Mouse (Mus musculus): ENCODE data around the gene St6galnac3. TPM values are rescaled to one million over a fixed set of nuclear protein-coding genes. Genes with fewer than 3 reads are reported as not detected.

The St6galnac3 gene
- total and polyA plus RNA-seq, 3 experiments: 0.08 to 1.1 (median 0.38) TPM

DNA sequence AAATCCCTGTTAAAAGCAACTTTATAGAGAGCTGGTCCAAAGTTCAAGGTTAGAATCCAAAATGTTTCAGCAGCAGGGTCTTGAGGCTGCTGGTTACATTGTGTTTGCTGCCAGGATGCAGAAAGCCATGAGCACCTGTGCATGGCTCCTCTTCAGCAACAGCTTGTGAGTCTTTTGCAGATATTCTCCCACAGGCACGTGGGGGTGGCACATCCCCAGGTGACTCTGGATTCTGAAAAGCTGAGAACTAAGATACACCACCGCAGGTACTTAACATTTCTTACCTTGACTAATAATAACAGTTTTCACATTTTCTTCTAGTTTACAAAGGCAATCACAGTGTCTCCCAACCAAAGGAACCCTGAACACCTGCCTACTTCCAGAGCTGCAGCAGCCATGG is 387.8 kb downstream of the St6galnac3 start:
- Histone ChIP-seq H3K79me2 (replicated peaks; ENCODE audit: control insufficient read depth, extremely low read depth, insufficient read depth, poor library complexity, severe bottlenecking) (no peaks in the 10 kb centered on the region), H3K4me2 (ENCODE audit: insufficient read depth, low read depth, poor library complexity, severe bottlenecking) (no peak overlapping the region), H3K4me3 (replicated peaks in 1 of 3; ENCODE audit: low read depth in 2 of 3, low read length in 2 of 3, poor library complexity in 1 of 3) (no peak overlapping the region), H3K9ac (ENCODE audit: insufficient read depth, low read depth) (no peak overlapping the region), H3K4me1 (ENCODE audit: control insufficient read depth in 1 of 2, insufficient read depth in 2 of 2) (no peaks in the 10 kb centered on the region), H3K9me3 (replicated peaks; ENCODE audit: low read length) (no peaks in the 10 kb centered on the region), H3K36me3 (replicated peaks in 1 of 2; ENCODE audit: control insufficient read depth in 1 of 2, insufficient read depth in 1 of 2, low read length in 1 of 2) (no peaks in the 10 kb centered on the region), H3K27me3 (replicated peaks) (no peaks in the 10 kb centered on the region), H3K27ac (ENCODE audit: insufficient read depth, low read depth) (no peak overlapping the region)
- no peak for TF ChIP-seq UBTF (IDR thresholded peaks at IDR 0.05; ENCODE audit: low read depth, low read length)
- TF ChIP-seq MAX (IDR thresholded peaks at IDR 0.05; ENCODE audit: low read length): no peak
- TF ChIP-seq POLR2A (IDR thresholded peaks at IDR 0.05; ENCODE audit: low read depth, low read length): no peak
- TF ChIP-seq KAT2A (IDR thresholded peaks at IDR 0.05; ENCODE audit: insufficient replicate concordance, low read length): no peak
- no peak for TF ChIP-seq SMC3 (IDR thresholded peaks at IDR 0.05; ENCODE audit: low read depth, low read length)
- no peak for TF ChIP-seq MEF2A (IDR thresholded peaks at IDR 0.05; ENCODE audit: borderline replicate concordance, low read depth, low read length)
- TF ChIP-seq RAD21 (IDR thresholded peaks at IDR 0.05; ENCODE audit: low read depth, low read length): no peak
- TF ChIP-seq TBP (conservative IDR thresholded peaks at IDR 0.05; ENCODE audit: low read depth, low read length): no peak
- no peak for TF ChIP-seq JUND (conservative IDR thresholded peaks at IDR 0.05; ENCODE audit: low read depth, low read length)
- TF ChIP-seq POLR2AphosphoS2 (IDR thresholded peaks at IDR 0.05; ENCODE audit: low read depth, low read length): no peak
- TF ChIP-seq ELF1 (IDR thresholded peaks at IDR 0.05; ENCODE audit: low read depth, low read length): no peak
- no peak for TF ChIP-seq EP300 (IDR thresholded peaks at IDR 0.05; ENCODE audit: low read length)
- no peak for TF ChIP-seq USF1 (IDR thresholded peaks at IDR 0.05; ENCODE audit: low read depth, low read length)
- no peak for TF ChIP-seq JUN (IDR thresholded peaks at IDR 0.05; ENCODE audit: insufficient read depth, low read depth, low read length)
- no peak for DNase-seq (ENCODE audit: extremely low read depth)
- in situ Hi-C loops (cut with MboI; ENCODE audit: low pct_ligation_motif_present, low pct_unique_long_range_greater_than_20kb, low sequenced_read_pairs) (no loop called here), dilution Hi-C loops (cut with MboI; ENCODE audit: extremely low pct_ligation_motif_present, extremely low pct_unique_long_range_greater_than_20kb, low sequenced_read_pairs) (no loop called here)

DNA sequence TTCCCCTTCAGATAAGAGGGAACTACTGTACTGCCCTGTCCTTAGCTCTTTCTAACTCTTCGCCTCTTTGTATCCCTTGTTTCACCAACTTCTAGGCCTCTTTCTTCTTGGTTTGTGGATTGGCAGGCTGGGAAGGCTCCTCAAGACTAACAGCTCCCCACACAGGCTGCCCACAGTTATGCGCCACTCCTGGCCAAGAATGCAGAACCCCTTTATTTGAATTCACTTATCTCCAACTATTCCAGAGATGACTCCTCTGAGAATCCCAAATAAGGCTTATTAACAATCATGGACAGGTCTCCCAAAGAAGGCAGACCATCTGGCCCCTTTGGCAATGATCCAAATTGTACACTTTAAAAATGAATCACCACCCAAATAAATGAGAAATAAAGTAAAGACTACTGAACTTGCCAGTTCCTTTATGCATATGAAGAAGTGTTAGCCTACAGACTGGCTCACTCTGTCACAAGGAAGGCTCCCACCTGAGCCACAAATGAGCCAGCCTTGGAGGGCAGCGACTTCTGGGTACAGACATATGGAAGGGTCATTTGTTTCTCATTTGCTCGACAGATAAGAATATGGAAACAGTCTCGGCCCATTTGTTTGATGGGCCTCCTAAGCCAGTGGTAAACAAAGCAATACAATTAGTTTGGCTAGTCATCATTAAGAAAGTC is 390.7 kb downstream of the St6galnac3 start:
- DNase-seq (ENCODE audit: extremely low read depth): no peak
- Histone ChIP-seq H3K9ac (ENCODE audit: insufficient read depth, low read depth) (no peak overlapping the region), H3K4me3 (replicated peaks in 1 of 3; ENCODE audit: low read depth in 2 of 3, low read length in 2 of 3, poor library complexity in 1 of 3) (no peak overlapping the region), H3K79me2 (replicated peaks; ENCODE audit: control insufficient read depth, extremely low read depth, insufficient read depth, poor library complexity, severe bottlenecking) (no peaks in the 10 kb centered on the region), H3K9me3 (replicated peaks; ENCODE audit: low read length) (peaks cover 5% of the 10 kb centered on the region), H3K36me3 (replicated peaks in 1 of 2; ENCODE audit: control insufficient read depth in 1 of 2, insufficient read depth in 1 of 2, low read length in 1 of 2) (no peaks in the 10 kb centered on the region), H3K27ac (ENCODE audit: insufficient read depth, low read depth) (no peak overlapping the region), H3K27me3 (replicated peaks) (no peaks in the 10 kb centered on the region), H3K4me2 (ENCODE audit: insufficient read depth, low read depth, poor library complexity, severe bottlenecking) (no peak overlapping the region), H3K4me1 (ENCODE audit: control insufficient read depth in 1 of 2, insufficient read depth in 2 of 2) (peaks cover 4% of the 10 kb centered on the region in 2 experiments; a peak in 2 of 4 replicates)
- TF ChIP-seq RAD21 (IDR thresholded peaks at IDR 0.05; ENCODE audit: low read depth, low read length) (peak; percentile 52), KAT2A (IDR thresholded peaks at IDR 0.05; ENCODE audit: insufficient replicate concordance, low read length) (no peak), SMC3 (IDR thresholded peaks at IDR 0.05; ENCODE audit: low read depth, low read length) (peak; percentile 48), MXI1 (IDR thresholded peaks at IDR 0.05; ENCODE audit: low read depth, low read length) (no peak), CTCF (conservative IDR thresholded peaks at IDR 0.05 in 1 of 2, IDR thresholded peaks at IDR 0.05 in 1 of 2; ENCODE audit: low read depth in 2 of 2, low read length in 2 of 2) (peak in 1 of 2 experiments; percentile 52; a peak in 2 of 4 replicates)
- in situ Hi-C loops (cut with MboI; ENCODE audit: low pct_ligation_motif_present, low pct_unique_long_range_greater_than_20kb, low sequenced_read_pairs): no loop called here
- dilution Hi-C loops (cut with MboI; ENCODE audit: extremely low pct_ligation_motif_present, extremely low pct_unique_long_range_greater_than_20kb, low sequenced_read_pairs): no loop called here

All from CH12.LX (cell line).